Mouse (Mus musculus) limb, embryonic 14.5 days (tissue): Measurements from ENCODE around the gene S100b. TPM values are rescaled to one million over a fixed set of nuclear protein-coding genes. Genes with fewer than 3 reads are reported as not detected.

ENCODE experiments used
- ATAC-seq: fragments of 200-750 bp; cut with Nextera tagmentation; 2 replicates; pipeline ENCODE4 v1.8.0; 2017; ENCODE audit warnings: low read depth, moderate number of reproducible peaks, moderate TSS enrichment; ENCODE audit not compliant: low FRiP score
- DNase-seq: peaks from one replicate; pipeline ENCODE4 v3.0.0-alpha.2; 2015; ENCODE audit warnings: low spot score
- H3K27ac ChIP-seq: fragments of 300-500 bp; sonication (generic); replicated peaks from 2 replicates; pipeline ENCODE4 v1.5.1; 2014; ENCODE audit warnings: low read depth, mild to moderate bottlenecking, low read length, moderate library complexity, mixed read lengths
- H3K27me3 ChIP-seq: fragments of 300-500 bp; sonication (generic); 2 replicates; pipeline ENCODE4 v1.6.1; 2014; ENCODE audit warnings: low read length, mixed read lengths; ENCODE audit not compliant: control insufficient read depth, insufficient read depth
- H3K36me3 ChIP-seq: fragments of 300-500 bp; sonication (generic); 2 replicates; pipeline ENCODE4 v1.6.1; 2014; ENCODE audit warnings: mild to moderate bottlenecking, low read length, moderate library complexity, mixed read lengths; ENCODE audit not compliant: control insufficient read depth, insufficient read depth
- H3K4me1 ChIP-seq: fragments of 300-500 bp; sonication (generic); 2 replicates; pipeline ENCODE4 v1.6.1; 2014; ENCODE audit warnings: antibody characterized with exemption, low read length, mixed read lengths; ENCODE audit not compliant: control insufficient read depth, insufficient read depth
- H3K4me2 ChIP-seq: fragments of 300-500 bp; sonication (generic); replicated peaks from 2 replicates; pipeline ENCODE4 v1.6.1; 2014; ENCODE audit warnings: low read depth, mild to moderate bottlenecking, low read length, moderate library complexity; ENCODE audit not compliant: severe bottlenecking
- H3K4me3 ChIP-seq: fragments of 300-500 bp; sonication (generic); replicated peaks from 2 replicates; pipeline ENCODE4 v1.5.1; 2014; ENCODE audit warnings: low read length
- H3K9ac ChIP-seq: fragments of 300-500 bp; sonication (generic); 2 replicates; pipeline ENCODE4 v1.6.1; 2014; ENCODE audit warnings: mild to moderate bottlenecking, low read depth, low read length, moderate library complexity; ENCODE audit not compliant: severe bottlenecking
- H3K9me3 ChIP-seq: fragments of 300-500 bp; sonication (generic); 2 replicates; pipeline ENCODE4 v1.6.1; 2016; ENCODE audit warnings: low read length; ENCODE audit not compliant: control insufficient read depth
- POLR2A ChIP-seq: fragments of 200-500 bp; IDR thresholded peaks from 2 replicates; pipeline ENCODE4 v1.8.0; 2012; ENCODE audit warnings: inconsistent platforms, mild to moderate bottlenecking, moderate library complexity, borderline replicate concordance; ENCODE audit not compliant: insufficient read depth, insufficient read length; ENCODE audit errors: extremely low read depth
- WGBS: fragments of 180-500 bp; shearing (Covaris S2); extraction: QIAGEN DNeasy Blood & Tissue Kit; methylation state at CpG from one replicate; pipeline ENCODE4 v1.1.7; 2014; 5-methylcytosine and 5-hydroxymethylcytosine counted together
- polyA plus RNA-seq, 2 experiments: library from polyadenylated mRNA; depleted of rRNA in 1 of 2; stranded (reverse) in 1 of 2; unstranded in 1 of 2; fragments of >200 nt; fragmentation: Nextera tagmentation in 1 of 2; extraction: Ambion mirVana in 1 of 2; gene quantifications; 2 replicates each; pipeline versions ENCODE4 v1.2.1 to v1.2.3; 2012 to 2014

Gene S100b
- polyA plus RNA-seq, 2 experiments: 9.9 to 20.1 TPM

- WGBS: 96% methylated on average over 17 of the region's 17 CpGs
Measured at GRCm38 (mm10) chr10:76217056-76217455, 36.6 kb upstream of the S100b start.

GRCm38 (mm10) chr10:76218240-76218639, 35.4 kb upstream of the S100b start:
- Histone ChIP-seq H3K27me3 (no peaks in the 10 kb centered on the region), H3K9me3 (peaks cover 16% of the 10 kb centered on the region; the same call in 1 of the 2 replicates), H3K4me3 (no peak overlapping the region), H3K36me3 (peaks cover 94% of the 10 kb centered on the region), H3K4me1 (no peaks in the 10 kb centered on the region), H3K9ac (no peak overlapping the region), H3K4me2 (no peak overlapping the region), H3K27ac (no peak overlapping the region)
- no peak for TF ChIP-seq POLR2A
- no peak for ATAC-seq
- no peak for DNase-seq
- 81% methylated on average over 9 of the region's 9 CpGs for WGBS

More at GRCm38 (mm10) chr10:76217056-76217455, 36.6 kb upstream of the S100b start:
- Histone ChIP-seq H3K4me2 (no peak overlapping the region), H3K27ac (no peak overlapping the region), H3K4me1 (no peaks in the 10 kb centered on the region), H3K36me3 (peaks cover 89% of the 10 kb centered on the region), H3K4me3 (no peak overlapping the region), H3K27me3 (no peaks in the 10 kb centered on the region), H3K9ac (no peak overlapping the region), H3K9me3 (peaks cover 16% of the 10 kb centered on the region; the same call in 1 of the 2 replicates)
- no peak for ATAC-seq
- no peak for TF ChIP-seq POLR2A
- DNase-seq: no peak

- TF ChIP-seq POLR2A: no peak
- no peak overlapping the region for H3K4me3 ChIP-seq
- no peaks in the 10 kb centered on the region for H3K27me3 ChIP-seq
- peaks cover 48% of the 10 kb centered on the region for H3K36me3 ChIP-seq
- WGBS: 95% methylated on average over 11 of the region's 11 CpGs
- no peak overlapping the region for H3K9ac ChIP-seq
- no peak overlapping the region for H3K27ac ChIP-seq
- no peak overlapping the region for H3K4me2 ChIP-seq
- no peaks in the 10 kb centered on the region for H3K4me1 ChIP-seq
- no peaks in the 10 kb centered on the region for H3K9me3 ChIP-seq
- ATAC-seq: no peak
- DNase-seq: no peak
Measured at GRCm38 (mm10) chr10:76225944-76226343, 27.7 kb upstream of the S100b start.

GRCm38 (mm10) chr10:76229627-76230026, 24.0 kb upstream of the S100b start:
- Histone ChIP-seq H3K4me1 (no peaks in the 10 kb centered on the region), H3K9me3 (no peaks in the 10 kb centered on the region), H3K27me3 (no peaks in the 10 kb centered on the region), H3K27ac (no peak overlapping the region), H3K9ac (no peak overlapping the region), H3K4me2 (no peak overlapping the region), H3K36me3 (peaks cover 14% of the 10 kb centered on the region; the same call in 1 of the 2 replicates), H3K4me3 (no peak overlapping the region)
- WGBS: 69% methylated on average over 1 of the region's 1 CpGs
- DNase-seq (no peak), ATAC-seq (no peak)
- no peak for TF ChIP-seq POLR2A

- Histone ChIP-seq H3K9ac (peak within 1 kb of the TSS; percentile 65), H3K27me3 (no peaks in the 10 kb centered on the region), H3K27ac (peak within 1 kb of the TSS; percentile 84), H3K4me3 (peak within 1 kb of the TSS; percentile 66), H3K4me1 (peaks cover 8% of the 10 kb centered on the region), H3K36me3 (peaks cover 3% of the 10 kb centered on the region; the same call in 1 of the 2 replicates), H3K9me3 (no peaks in the 10 kb centered on the region), H3K4me2 (peak within 1 kb of the TSS; percentile 69)
- TF ChIP-seq POLR2A: peak; percentile 84; the same call in 1 of the 2 replicates
- ATAC-seq (peak; percentile 97), DNase-seq (peak; percentile 94)
- WGBS: 1% methylated on average over 47 of the region's 47 CpGs
Measured at GRCm38 (mm10) chr10:76237341-76238225, 16.1 kb upstream of the S100b start, which contains the start of gene Prmt2. Gene Prmt2 (minus strand): TSS chr10:76237865.
